Mouse (Mus musculus) myocyte (in vitro differentiated cells): Measurements from ENCODE around the gene Efcab7. TPM values are rescaled to one million over a fixed set of nuclear protein-coding genes. Genes with fewer than 3 reads are reported as not detected.

ENCODE experiments used
- H3K27me3 ChIP-seq: one replicate; pipeline ENCODE4 v1.6.1; 2011; ENCODE audit not compliant: control insufficient read depth, insufficient read depth, insufficient read length
- H3K36me3 ChIP-seq: one replicate; pipeline ENCODE4 v1.6.1; 2011; ENCODE audit not compliant: control insufficient read depth, insufficient read depth
- H3K4me2 ChIP-seq: one replicate; pipeline ENCODE4 v1.6.1; 2011; ENCODE audit warnings: low read depth, control low read depth
- H3K4me3 ChIP-seq: one replicate; pipeline ENCODE4 v1.5.1; 2011; ENCODE audit warnings: mild to moderate bottlenecking, control low read depth, moderate library complexity
- H3K79me2 ChIP-seq: one replicate; pipeline ENCODE4 v1.6.1; 2011; ENCODE audit not compliant: control insufficient read depth, insufficient read depth
- H3ac ChIP-seq: one replicate; pipeline ENCODE4 v1.6.1; 2011; ENCODE audit not compliant: control insufficient read depth, insufficient read length
- CEBPB ChIP-seq: IDR thresholded peaks from 2 replicates; pipeline ENCODE4 v1.6.1; 2011; ENCODE audit warnings: mild to moderate bottlenecking, moderate library complexity; ENCODE audit not compliant: poor library complexity, insufficient read depth, severe bottlenecking
- E2F4 ChIP-seq: IDR thresholded peaks from one replicate; pipeline ENCODE4 v1.6.1; 2011; ENCODE audit warnings: mild to moderate bottlenecking, control low read depth, moderate library complexity; ENCODE audit not compliant: insufficient read depth
- MAX ChIP-seq: IDR thresholded peaks from one replicate; pipeline ENCODE4 v1.6.1; 2011; ENCODE audit warnings: low read depth, mild to moderate bottlenecking, control low read depth
- MYOD1 ChIP-seq, 3 experiments: IDR thresholded peaks; one replicate each; pipeline ENCODE4 v1.6.1; 2011; ENCODE audit warnings: control low read depth in 2 of 3, low read depth in 2 of 3, mild to moderate bottlenecking in 2 of 3, moderate library complexity in 1 of 3; ENCODE audit not compliant: insufficient read length in 2 of 3, control insufficient read depth in 1 of 3
- MYOG ChIP-seq, 3 experiments: IDR thresholded peaks; one replicate each; pipeline ENCODE4 v1.6.1; 2011; ENCODE audit warnings: control low read depth in 2 of 3, low read depth in 2 of 3, mild to moderate bottlenecking in 2 of 3; ENCODE audit not compliant: insufficient read length in 2 of 3, control insufficient read depth in 1 of 3, insufficient read depth in 1 of 3
- POLR2A ChIP-seq: IDR thresholded peaks from one replicate; pipeline ENCODE4 v1.6.1; 2011; ENCODE audit warnings: low read depth, mild to moderate bottlenecking, control low read depth, moderate library complexity; ENCODE audit not compliant: insufficient read length
- POLR2AphosphoS2 ChIP-seq: IDR thresholded peaks from one replicate; pipeline ENCODE4 v1.6.1; 2011; ENCODE audit warnings: low read depth, control low read depth; ENCODE audit not compliant: insufficient read length
- REST ChIP-seq: IDR thresholded peaks from one replicate; pipeline ENCODE4 v1.6.1; 2011; ENCODE audit warnings: mild to moderate bottlenecking, control low read depth, moderate library complexity; ENCODE audit not compliant: insufficient read depth, insufficient read length
- SRF ChIP-seq: IDR thresholded peaks from one replicate; pipeline ENCODE4 v1.6.1; 2011; ENCODE audit warnings: low read depth; ENCODE audit not compliant: control insufficient read depth, insufficient read length
- TCF12 ChIP-seq: IDR thresholded peaks from one replicate; pipeline ENCODE4 v1.6.1; 2011; ENCODE audit warnings: mild to moderate bottlenecking, control low read depth; ENCODE audit not compliant: poor library complexity, insufficient read depth, severe bottlenecking
- TCF3 ChIP-seq: IDR thresholded peaks from one replicate; pipeline ENCODE4 v1.6.1; 2011; ENCODE audit warnings: low read depth, control low read depth; ENCODE audit not compliant: insufficient read length
- USF1 ChIP-seq: IDR thresholded peaks from one replicate; pipeline ENCODE4 v1.6.1; 2011; ENCODE audit warnings: low read depth, mild to moderate bottlenecking, control low read depth, moderate library complexity
- polyA plus RNA-seq: library from polyadenylated mRNA; unstranded; fragments of >200 nt; fragmentation: generic; extraction: Trizol; gene quantifications from one replicate; pipeline ENCODE4 v1.2.1, GENCODE M21; 2012; ENCODE audit warnings: missing spikeins

Efcab7 gene
- polyA plus RNA-seq, 1 experiment = 6.6 TPM

- TF ChIP-seq USF1 (peak; percentile 43), MYOD1 (IDR thresholded peaks at IDR 0.05; ENCODE audit: control insufficient read depth in 1 of 3, insufficient read length in 2 of 3, low read depth in 2 of 3) (no peak), REST (no peak), POLR2A (peak; percentile 76), POLR2AphosphoS2 (peak; percentile 75)
- no peaks in the 10 kb centered on the region for H3K36me3 ChIP-seq
- H3ac ChIP-seq = peak within 1 kb of the TSS; percentile 6
- H3K4me3 ChIP-seq = peak within 1 kb of the TSS; percentile 67
- peaks cover 22% of the 10 kb centered on the region for H3K79me2 ChIP-seq
- H3K4me2 ChIP-seq = peak within 1 kb of the TSS; percentile 86
- no peaks in the 10 kb centered on the region for H3K27me3 ChIP-seq
Measured at GRCm38 (mm10) chr4:99929149-99929612, 100.2 kb downstream of the Efcab7 start, which contains the start of gene Pgm1. Pgm1 (plus strand) TSS chr4:99929414.

GRCm38 (mm10) chr4:99929613-99930517 lies 100.9 kb downstream of the Efcab7 start, which contains the start of gene Itgb3bp:
Itgb3bp (minus strand) TSS chr4:99929813.
- Histone ChIP-seq H3K4me3 (peak within 1 kb of the TSS; percentile 67), H3K36me3 (no peaks in the 10 kb centered on the region), H3K27me3 (no peaks in the 10 kb centered on the region), H3ac (peak within 1 kb of the TSS; percentile 6), H3K4me2 (peak within 1 kb of the TSS; percentile 86), H3K79me2 (peaks cover 22% of the 10 kb centered on the region)
- TF ChIP-seq SRF = no peak
- TF ChIP-seq CEBPB = peak; percentile 49; the same call in 1 of the 2 replicates
- peak; percentile 56 for TF ChIP-seq POLR2A
- peak; percentile 38 for TF ChIP-seq POLR2AphosphoS2
- TF ChIP-seq E2F4 = no peak
- no peak for TF ChIP-seq MAX
- TF ChIP-seq MYOG (IDR thresholded peaks at IDR 0.05; ENCODE audit: control insufficient read depth in 1 of 3, insufficient read depth in 1 of 3, insufficient read length in 2 of 3, low read depth in 2 of 3) = peak in 1 of 3 experiments; percentile 9
- TF ChIP-seq REST = no peak
- no peak for TF ChIP-seq TCF12
- TF ChIP-seq USF1 = no peak
- peak in 1 of 3 experiments; percentile 40 for TF ChIP-seq MYOD1 (IDR thresholded peaks at IDR 0.05; ENCODE audit: control insufficient read depth in 1 of 3, insufficient read length in 2 of 3, low read depth in 2 of 3)
- TF ChIP-seq TCF3 = no peak

- H3K79me2 ChIP-seq = peaks cover 22% of the 10 kb centered on the region
- TF ChIP-seq MAX (no peak), SRF (no peak), CEBPB (no peak), USF1 (no peak), MYOD1 (IDR thresholded peaks at IDR 0.05; ENCODE audit: control insufficient read depth in 1 of 3, insufficient read length in 2 of 3, low read depth in 2 of 3) (no peak), POLR2A (no peak), MYOG (IDR thresholded peaks at IDR 0.05; ENCODE audit: control insufficient read depth in 1 of 3, insufficient read depth in 1 of 3, insufficient read length in 2 of 3, low read depth in 2 of 3) (no peak), E2F4 (no peak), POLR2AphosphoS2 (no peak), REST (no peak), TCF12 (no peak), TCF3 (no peak)
- H3K27me3 ChIP-seq = no peaks in the 10 kb centered on the region
- peak overlapping the region; percentile 67 for H3K4me3 ChIP-seq
- peak overlapping the region; percentile 6 for H3ac ChIP-seq
- no peaks in the 10 kb centered on the region for H3K36me3 ChIP-seq
- peak overlapping the region; percentile 86 for H3K4me2 ChIP-seq
Measured at GRCm38 (mm10) chr4:99930518-99931239, 101.7 kb downstream of the Efcab7 start.

GRCm38 (mm10) chr4:99931240-99931580 lies 102.2 kb downstream of the Efcab7 start:
- Histone ChIP-seq H3K36me3 (no peaks in the 10 kb centered on the region), H3K4me2 (peak overlapping the region; percentile 86), H3K4me3 (peak overlapping the region; percentile 67), H3ac (no peak overlapping the region), H3K79me2 (peaks cover 22% of the 10 kb centered on the region), H3K27me3 (no peaks in the 10 kb centered on the region)
- TF ChIP-seq USF1 = no peak
- TF ChIP-seq MYOG (IDR thresholded peaks at IDR 0.05; ENCODE audit: control insufficient read depth in 1 of 3, insufficient read depth in 1 of 3, insufficient read length in 2 of 3, low read depth in 2 of 3) = no peak
- no peak for TF ChIP-seq POLR2A
- TF ChIP-seq MAX = no peak
- no peak for TF ChIP-seq TCF3
- no peak for TF ChIP-seq E2F4
- no peak for TF ChIP-seq POLR2AphosphoS2
- no peak for TF ChIP-seq TCF12
- TF ChIP-seq SRF = no peak
- no peak for TF ChIP-seq REST
- no peak for TF ChIP-seq CEBPB
- TF ChIP-seq MYOD1 (IDR thresholded peaks at IDR 0.05; ENCODE audit: control insufficient read depth in 1 of 3, insufficient read length in 2 of 3, low read depth in 2 of 3) = no peak
